Mouse (Mus musculus): ENCODE data around the gene Ndufs8.

- TF ChIP-seq POLR2A (IDR thresholded peaks at IDR 0.05; ENCODE audit: borderline replicate concordance, control insufficient read depth, low read depth, low read length), result no peak
- TF ChIP-seq CTCF (IDR thresholded peaks at IDR 0.05; ENCODE audit: control insufficient read depth, insufficient read depth, low read length), result no peak
Observed at GRCm38 (mm10) chr19:3960211-3960610, 47.6 kb upstream of the Ndufs8 start.
